Mouse (Mus musculus) granulocyte monocyte progenitor cell, adult 5-6 weeks (primary cell): ENCODE data around the gene C1qbp. TPM values are rescaled to one million over a fixed set of nuclear protein-coding genes. Genes with fewer than 3 reads are reported as not detected.

Experiments
- ATAC-seq: replicated peaks from 2 replicates; pipeline ENCODE4 v1.8.0; 2016; ENCODE audit warnings: mild to moderate bottlenecking, moderate TSS enrichment, inconsistent platforms; ENCODE audit not compliant: poor library complexity, severe bottlenecking
- total RNA-seq, 2 experiments: library from RNA; stranded (forward) in 1 of 2; stranded (reverse) in 1 of 2; fragments of 200-712, 200-1000 nt in 1 of 2; fragments of >200 nt in 1 of 2; fragmentation: Nextera tagmentation in 1 of 2; gene quantifications; 2 replicates each; pipeline ENCODE4 v1.2.3; 2014 to 2017

The C1qbp gene
- total RNA-seq, 2 experiments from 2014 or later: 155 to 440 TPM

DNA sequence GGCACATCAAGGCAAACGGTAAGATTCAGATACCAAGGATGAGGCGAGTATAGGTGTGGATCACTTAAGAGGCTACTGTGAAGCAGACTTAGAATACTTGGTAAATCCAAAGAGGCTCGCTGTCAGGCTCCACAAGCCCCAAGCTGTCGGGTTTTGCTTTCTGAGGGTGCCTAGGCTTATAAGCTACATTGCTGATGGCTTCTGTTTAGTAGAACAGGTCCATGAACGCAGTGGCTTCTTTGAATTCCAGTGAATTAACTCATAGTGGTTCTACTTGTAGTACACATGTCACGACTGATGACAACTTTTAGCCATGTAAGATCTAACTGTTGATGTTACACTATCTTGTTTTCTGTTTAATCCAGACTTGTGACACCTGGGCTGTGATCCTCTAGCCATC, 5.5 kb downstream of the C1qbp start:
- ATAC-seq: no peak

DNA sequence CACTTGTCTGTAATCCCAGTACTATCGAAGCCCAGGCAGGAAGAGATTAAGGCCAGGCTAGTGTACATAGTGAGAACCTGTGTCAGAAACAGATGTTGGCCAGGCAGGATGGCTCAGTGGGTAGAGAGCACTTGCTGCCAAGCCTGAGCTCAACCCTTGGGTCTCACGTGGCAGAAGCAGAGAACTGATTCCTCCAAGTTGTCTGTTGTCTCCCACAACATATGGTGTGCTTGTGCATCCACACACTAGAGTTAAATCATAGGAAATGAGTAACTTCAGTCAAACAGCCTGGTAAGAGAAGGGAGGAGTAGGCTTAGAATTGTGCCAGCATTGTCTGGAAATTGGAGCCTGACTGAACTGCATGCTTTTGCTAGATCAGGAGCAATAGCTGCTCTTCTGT, 7.6 kb downstream of the C1qbp start:
- no peak for ATAC-seq

GRCm38 (mm10) chr11:70973947-70974346, 8.9 kb downstream of the C1qbp start:
- no peak for ATAC-seq

GRCm38 (mm10) chr11:70972586-70972985, 10.2 kb downstream of the C1qbp start:
- no peak for ATAC-seq

DNA sequence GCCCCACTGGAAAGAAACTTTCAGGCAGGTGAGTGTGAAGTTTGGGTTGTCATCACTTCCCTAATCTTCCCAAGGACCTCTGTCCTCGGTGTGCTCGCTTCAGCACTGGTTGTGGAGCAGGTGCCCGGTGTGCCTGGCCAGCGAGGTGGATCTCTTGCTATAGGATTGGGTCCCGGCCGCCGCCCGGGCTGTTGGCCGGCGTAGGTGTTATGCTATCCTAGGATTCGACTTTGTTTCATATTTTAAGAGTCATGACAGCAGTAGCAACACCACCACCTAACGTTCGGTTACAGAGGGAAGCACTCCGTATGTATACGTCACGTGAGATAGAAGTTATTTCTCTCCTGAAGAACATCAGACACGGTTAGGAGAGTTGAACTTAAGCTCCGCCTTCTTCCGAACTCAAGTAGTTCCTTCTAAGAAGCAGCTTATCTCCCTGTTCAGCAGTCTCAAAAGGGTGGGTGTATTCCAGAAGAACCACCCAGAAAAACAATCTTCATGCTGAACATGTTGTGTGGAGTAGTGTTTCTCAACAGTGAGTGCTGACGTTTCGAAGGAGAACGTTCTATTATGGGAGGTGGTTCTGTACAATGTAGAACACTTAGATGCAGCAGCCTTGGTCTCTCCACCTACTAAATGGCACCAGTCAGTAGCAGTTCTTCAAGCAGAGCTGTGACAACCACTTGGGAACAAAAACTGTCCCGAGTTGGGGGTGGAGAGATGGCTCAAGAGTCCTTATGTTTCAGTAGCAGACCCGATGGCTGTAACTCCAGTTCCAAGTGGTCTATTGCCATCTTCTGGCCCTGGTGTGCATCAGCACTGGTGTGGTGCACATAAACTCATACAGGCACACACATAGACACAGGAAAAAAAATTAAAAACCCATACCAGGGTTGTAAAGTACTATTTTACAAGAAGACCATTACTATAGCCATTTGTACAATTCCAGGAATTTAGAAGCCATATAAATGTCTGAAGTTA, 12.0 kb downstream of the C1qbp start:
- peak; percentile 53 for ATAC-seq

DNA sequence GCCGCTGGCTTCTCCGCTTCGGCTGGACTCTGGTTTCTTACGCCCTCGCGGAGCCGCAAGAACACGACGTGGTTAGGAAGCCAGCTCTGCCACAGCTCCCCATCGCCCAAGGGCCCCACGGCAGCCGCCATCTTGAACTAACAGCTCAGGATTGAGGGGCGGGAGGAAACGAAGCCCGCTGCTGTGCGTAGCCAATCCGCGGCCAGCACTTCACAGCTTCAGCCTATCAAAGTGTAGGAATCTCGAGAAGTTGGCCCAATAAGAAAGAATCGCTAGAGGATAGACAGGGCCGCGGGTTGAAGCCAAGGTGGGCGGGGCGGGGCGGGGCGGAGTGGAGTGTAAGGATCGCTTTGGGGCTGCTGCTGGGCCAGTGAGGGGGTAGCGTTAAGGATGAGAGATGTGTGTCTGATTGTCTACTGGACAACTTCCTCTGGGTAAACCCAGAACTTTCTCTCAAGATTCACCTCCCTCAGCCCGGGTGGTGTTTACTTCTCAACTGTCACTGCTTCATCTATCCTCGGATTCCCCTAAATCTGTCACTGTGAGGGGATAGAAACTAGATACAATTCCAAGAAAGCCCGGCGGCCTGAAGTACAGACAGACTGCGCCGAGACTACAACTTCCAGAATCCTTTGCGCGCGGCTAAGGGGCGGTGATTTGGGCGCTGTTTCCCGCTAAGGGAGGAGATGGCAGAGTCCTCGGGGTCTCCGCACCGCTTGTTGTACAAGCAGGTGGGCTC, 12.8 kb downstream of the C1qbp start, which contains the start of the genes Nup88 and Rpain:
Nup88 (minus strand) TSS at position 153 of the 739 bp plus-strand sequence.
Rpain (plus strand) TSS at position 393 of the 739 bp plus-strand sequence.
- peak; percentile 83 for ATAC-seq

DNA sequence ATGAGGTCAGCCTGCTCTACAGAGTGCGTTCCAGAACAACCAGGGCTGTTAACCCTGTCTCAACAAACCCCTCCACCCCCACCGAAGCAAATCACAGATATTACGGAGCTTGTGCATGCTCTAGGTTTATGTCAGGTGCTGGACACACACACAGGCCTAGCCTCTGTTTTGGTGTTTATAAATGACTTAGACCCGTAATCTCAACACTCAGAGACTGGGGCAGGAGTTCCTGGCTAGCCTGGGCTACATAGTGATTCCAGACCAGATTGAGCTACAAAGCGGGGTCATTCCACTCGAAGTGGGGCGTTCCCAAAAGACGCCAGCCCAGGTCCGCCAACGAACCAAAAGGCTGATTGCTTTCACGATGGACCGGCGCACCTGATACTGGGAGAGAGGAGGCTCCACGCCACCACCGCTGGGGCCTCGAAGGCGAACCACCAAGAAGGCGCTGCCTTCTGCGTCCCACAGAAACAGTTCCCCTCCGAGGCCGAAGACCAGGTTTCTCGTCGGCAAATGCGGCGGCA, 13.5 kb downstream of the C1qbp start:
- peak; percentile 32 for ATAC-seq

GRCm38 (mm10) chr11:70964222-70964907, 18.5 kb downstream of the C1qbp start:
- ATAC-seq: no peak

DNA sequence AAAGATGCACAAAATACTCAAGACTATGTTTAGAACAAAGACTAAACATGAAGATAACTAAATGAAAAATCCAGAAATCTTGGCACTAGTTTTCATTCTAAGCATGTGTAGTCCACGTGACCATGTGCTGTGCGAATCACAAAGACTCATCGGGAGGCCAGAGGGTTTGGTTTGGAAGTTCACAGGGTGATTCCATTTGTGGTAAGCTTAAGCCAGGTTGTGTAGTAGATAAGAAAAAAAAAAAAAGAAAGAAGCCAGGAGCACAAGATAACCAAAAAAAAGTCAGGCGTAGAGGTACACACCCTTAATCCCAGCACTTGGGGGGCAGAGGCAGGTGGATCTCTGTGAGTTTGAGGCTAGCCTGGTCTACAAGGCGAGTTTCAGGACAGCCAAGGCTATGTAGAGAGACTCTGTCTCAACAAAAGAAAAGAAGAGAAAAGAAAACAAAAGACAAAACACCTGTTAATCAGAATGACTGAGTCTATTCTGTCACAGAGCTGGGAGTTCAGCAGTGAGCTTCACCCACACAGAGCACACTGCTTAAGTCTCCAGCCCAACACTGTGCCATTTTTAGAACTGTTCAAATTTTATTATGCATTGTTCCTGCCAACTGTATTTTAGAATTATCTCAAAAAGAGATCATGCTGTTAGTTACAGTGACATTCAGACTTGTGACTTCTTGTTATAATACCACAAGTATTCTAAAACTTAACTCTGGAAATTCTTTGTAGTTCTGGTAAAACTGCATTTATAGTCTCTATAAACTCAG, 21.9 kb downstream of the C1qbp start:
- ATAC-seq: no peak

DNA sequence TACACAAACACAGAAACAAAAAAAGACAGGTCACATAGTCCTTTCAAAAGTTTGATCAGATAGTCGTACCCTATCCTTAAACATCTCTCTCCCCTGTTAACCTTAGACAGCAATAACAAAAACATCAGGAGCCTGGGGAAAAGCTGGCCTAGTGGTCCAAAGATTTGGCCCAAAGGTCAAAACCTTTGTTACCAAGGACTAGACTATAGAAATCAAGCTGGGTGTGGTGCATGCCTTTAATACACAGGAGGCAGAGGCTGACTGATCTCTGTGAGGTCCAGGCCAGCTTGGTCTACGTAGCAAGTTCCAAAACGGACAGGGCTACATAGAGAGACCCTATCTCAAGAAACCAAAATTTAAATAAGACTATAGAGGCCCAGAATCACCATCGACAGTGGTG, 28.1 kb downstream of the C1qbp start:
- ATAC-seq: no peak

DNA sequence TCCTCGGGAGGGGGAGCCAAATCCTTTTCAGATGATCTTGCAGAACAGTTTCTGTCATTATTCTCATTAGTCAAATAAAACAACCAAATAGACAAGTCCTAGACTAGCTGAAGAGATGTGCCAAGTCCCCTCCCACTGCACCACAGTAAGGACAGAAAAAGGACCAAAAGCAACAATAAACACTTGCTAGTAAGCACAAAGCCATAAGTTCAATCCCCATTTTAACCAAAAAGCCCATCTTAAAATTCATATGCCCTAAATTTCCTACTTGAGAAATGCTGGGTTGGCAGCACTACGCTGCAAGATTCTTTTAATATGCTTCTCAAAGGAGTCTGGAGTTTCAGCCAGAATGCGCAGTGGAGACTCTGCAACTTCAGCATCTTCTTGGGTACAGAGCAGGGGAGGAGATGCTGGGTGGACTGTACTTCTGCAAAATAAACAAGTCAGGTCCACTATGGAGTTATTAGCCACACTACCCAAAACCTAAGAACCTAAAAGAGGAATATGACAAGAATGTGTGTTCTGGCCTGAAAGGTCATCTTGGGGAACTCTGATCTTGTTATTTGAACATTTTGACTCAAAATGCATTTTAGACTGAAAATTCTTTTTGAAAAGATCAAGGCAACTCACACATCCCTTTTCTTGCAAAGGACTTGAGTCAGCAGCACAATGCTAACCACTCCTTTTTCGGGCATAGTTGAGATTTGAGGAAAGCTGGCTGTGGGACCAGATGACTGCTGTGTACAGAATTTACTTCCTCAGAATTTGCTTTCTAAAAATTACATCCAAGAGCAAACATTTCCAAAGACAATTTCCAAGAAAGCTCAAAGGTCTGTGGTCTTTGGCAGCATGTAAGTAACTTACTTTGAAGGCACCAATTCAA, 37.6 kb downstream of the C1qbp start:
- ATAC-seq: no peak

DNA sequence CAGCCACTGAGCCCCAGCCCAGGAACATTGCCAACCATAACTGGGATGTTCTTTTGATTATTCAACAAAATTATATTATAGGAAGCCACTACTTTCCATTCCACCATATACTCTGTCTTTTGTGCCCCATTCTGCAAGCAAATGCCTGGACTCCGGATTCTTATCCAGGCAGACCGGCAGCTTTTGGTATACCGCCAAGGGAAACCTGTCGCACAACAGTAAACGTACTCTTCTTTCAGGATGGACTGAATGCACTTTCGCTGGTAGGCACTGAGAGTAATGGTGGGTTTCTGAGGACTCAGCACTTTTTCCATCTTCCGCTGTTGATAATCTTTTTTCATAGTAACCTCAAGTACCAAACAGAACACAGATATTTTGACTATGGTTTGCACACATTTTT, 39.2 kb downstream of the C1qbp start:
- ATAC-seq: no peak

- ATAC-seq: no peak
These were observed 40.2 kb downstream of the C1qbp start for GRCm38 (mm10) chr11:70942596-70942995.

DNA sequence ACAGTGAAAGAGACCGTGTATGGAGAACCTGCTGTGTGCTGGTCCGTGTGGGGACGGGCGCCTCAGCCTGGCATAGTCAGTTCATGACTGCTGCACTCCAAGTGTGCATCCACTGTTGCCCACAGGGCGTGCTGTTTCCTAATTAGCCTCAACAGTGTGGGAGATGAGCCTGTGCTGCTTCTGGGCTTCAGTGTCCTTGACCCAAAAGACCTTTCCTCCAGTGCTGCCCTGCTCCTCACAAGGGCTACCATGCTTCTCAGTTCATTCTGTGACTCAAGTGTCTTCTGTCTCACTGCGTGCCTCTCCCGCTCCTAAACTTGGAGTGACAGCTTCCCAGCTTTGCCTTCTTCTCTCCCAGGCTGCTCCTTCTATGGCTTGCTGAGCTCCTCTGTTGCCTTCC, 47.5 kb downstream of the C1qbp start:
- ATAC-seq: no peak

DNA sequence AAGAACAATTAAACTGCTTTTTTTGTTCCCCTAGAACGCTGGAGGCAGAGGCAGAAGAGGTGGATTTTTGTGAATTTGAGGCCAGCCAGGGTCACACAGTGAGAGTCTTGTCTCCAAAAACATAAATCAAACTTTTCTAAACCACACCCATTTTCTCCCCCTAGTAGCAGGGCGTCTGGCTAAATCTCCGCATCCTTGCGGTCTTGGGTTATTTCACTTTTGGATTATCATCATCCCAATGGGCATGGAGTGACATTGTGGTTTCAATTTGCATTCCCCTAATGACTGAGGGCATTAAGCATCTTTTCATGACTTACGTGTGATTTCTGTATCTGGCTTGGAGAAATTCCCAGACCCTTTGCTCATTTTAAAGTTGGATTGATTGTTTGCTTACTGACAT, 51.4 kb downstream of the C1qbp start:
- no peak for ATAC-seq
